Mouse (Mus musculus) fibroblast of lung, adult 2 months (primary cell): ENCODE measurements around the gene Nop2.

Source experiments
- DNase-seq: peaks from one replicate; pipeline ENCODE4 v3.0.0-alpha.2; 2011; ENCODE audit warnings: low read depth

Nop2 gene

GRCm38 (mm10) chr6:125172474-125172873 is 40.8 kb downstream of the Nop2 start:
- no peak for DNase-seq

DNA sequence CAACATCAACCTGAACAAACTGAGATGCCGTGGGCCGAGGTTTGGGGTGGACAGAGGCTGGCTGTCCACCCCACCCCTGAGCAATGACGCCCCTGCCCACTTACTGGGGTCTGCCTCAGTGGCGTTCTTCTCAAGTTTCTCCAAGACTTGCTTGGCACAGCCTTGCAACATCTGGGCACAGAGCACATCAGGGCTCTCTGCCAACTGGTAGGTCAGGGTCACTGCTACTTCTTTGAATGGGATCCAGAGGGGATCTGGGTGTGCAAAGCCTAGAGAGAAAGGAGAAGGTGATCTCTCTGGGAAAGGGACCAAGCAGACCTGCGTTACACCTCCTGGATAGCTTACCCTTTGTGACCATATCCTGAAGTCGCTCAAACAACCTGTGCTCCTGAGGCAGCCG is 41.5 kb downstream of the Nop2 start:
- no peak for DNase-seq

GRCm38 (mm10) chr6:125175469-125175868 is 43.8 kb downstream of the Nop2 start:
- DNase-seq = no peak

- DNase-seq = no peak
These were observed 47.9 kb downstream of the Nop2 start for GRCm38 (mm10) chr6:125179601-125180000.

- DNase-seq = no peak
These were observed 50.4 kb downstream of the Nop2 start for GRCm38 (mm10) chr6:125182133-125182532.

DNA sequence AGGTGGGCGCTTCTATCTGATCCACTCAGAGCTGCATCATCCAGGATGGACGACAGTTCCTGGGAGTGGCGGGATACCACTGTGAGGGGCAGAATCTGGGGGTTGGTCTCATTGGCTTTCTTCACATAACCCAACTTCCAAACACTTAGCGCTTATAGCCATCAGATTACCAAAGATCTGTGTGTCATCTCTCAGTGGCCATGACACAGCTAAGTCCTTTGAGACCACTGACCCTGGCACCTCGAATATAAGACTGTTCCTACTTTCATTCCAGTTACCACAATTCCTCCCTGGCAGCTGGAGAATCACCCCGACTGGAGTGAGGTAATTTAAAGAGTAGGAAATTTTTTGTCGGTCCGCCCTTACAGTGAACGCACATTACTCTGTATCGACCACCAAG is 54.5 kb downstream of the Nop2 start:
- no peak for DNase-seq

- no peak for DNase-seq
These were observed 59.1 kb downstream of the Nop2 start for GRCm38 (mm10) chr6:125190816-125191215.

- DNase-seq = peak; percentile 90
These were observed 59.8 kb downstream of the Nop2 start, which contains the start of the genes Ncapd2 and Mrpl51 for GRCm38 (mm10) chr6:125191332-125192015. Ncapd2 (minus strand) TSS chr6:125191701. Mrpl51 (plus strand) TSS chr6:125191801.

DNA sequence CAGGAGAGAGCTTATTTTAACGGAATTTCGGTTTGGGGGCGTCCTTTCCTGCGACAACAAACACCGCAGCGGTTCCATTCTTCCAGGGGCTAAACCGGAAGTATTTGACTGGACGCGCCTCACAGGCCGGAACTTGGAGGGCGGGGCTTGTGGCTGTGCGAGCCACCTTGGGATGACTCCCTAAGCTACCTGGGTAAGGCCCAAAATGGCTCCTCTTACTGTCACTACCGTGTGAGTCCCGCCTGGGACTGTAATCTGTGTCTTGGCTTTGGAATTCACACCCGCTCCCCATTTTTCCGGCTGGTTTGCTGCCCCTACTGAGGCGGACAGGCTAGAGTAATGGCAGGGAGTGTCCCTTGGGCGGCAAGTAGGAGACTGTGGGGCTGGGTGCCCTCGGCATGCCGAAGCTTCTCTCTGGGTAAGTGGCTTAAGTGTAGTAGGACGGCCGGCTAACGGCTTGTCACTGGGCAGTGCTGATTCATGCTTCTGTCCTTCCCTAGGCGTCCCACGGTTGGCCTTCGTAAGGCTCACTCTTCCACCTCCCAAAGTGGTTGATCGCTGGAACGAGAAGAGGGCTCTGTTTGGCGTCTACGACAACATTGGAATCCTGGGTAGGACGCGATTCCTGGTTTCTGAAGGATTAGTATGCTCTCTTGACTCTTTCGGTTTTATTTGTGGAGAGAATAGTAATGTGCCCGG is 60.5 kb downstream of the Nop2 start:
- DNase-seq = peak; percentile 57

DNA sequence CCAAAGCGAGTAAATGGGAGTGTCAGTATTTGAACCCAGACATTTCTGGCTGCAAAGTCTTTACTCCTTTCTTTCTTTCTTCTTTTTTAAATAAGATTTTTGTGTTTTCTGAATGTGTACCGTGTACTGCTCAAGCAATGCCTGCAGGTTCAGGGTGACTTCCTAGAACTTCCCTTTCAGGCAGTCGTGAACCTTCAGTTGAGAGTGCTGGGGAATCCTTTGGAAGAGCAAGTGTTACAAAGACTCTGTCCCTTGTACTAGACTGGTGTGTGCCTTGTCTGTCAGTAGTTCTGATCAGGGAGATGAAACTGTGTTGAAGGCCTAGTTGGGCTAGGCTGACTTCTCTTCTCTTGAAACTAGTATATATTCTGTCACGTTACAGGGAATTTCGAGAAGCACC is 61.1 kb downstream of the Nop2 start:
- no peak for DNase-seq

- DNase-seq = no peak
These were observed 61.7 kb downstream of the Nop2 start for GRCm38 (mm10) chr6:125193390-125193789.
